Mouse (Mus musculus): Measurements from ENCODE around the gene Sowahb.

Gene Sowahb

DNA sequence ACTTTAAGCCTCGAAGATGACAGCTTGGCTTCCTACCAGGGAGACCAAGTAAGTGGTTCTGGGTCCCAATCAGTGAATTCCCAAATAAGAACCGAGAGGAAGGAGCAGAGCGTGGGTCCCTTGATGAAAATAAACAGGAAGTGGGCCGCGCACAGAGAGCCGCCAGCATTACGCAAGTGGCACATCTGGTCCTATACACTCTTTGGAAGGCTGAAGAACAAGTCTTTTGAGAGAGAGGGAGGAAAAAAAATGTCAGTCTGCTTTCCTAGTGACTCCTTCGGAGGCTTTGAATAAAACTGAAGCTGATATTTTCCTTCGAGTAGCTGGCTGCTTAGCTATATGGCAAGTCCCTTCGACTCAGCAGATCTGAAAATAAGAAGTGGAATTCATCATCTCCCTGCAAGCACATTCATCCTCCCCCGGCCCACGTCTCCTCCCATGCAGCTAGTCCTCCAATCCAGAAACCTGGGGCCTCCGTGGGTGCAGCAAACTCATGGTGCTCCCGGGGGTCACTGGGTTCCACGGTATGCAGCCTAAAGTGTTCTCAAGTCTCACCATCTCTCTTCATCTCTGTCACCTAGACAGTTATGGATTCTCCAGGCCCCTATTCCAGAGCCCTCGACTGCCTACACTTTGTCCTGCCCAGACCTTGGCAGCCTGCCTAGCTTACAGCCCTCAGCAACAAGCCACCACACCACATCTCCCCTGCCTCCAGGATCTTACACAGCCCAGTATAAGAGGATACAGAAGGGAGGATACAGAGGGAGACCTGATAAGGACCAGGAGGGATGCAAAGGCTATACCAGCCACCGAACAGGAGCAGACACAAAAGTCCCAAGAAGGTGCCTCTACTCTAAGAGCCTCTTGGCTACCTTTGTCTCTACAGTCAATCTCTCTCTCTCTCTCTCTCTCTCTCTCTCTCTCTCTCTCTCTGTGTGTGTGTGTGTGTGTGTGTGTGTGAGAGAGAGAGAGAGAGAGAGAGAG lies 43.8 kb downstream of the Sowahb start:
- no peak for DNase-seq

DNA sequence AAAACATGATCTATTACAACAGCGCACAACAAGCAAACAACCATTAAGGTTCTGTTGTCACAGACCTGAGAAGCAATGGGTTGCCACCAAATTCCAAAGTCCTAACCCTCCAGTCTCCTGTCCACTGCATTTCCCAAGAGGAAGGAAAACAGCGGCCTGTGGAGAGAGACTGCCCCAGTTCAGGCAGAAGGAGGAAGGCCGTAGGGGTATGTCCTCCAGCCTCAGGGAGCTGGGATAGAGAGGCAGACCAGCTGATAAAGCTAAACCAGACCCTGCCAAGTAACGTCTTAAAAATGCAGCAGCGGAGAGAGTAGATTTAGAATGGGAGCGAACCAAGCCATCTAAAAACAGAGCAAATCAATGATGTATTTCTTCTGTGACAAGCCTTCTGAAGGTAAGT lies 44.8 kb downstream of the Sowahb start:
- no peak for DNase-seq

DNA sequence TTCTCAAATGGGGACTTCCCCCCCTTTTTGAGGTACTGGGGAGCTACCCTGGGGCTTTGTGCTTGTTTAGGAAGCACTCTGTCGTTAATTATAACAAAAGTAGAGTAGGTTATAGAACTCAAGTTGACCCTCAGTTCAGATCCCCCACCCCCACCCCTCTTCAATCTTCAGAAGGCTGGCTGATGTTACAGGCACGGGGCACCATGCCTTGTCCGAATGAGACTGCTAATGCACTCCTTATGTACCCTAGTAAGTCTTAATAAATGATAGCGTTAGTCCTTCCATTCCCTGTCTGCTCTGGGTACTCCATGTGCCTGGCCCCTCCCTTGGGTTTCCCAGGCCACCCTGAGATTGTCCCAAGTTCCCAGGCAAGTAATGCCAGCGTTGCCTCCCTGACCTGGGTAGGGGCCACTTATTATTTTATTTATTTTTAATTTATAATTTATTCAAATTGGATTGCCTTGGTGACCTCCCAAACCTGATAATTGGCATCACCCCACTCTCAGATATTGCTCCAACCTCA lies 46.3 kb downstream of the Sowahb start:
- DNase-seq = no peak

DNA sequence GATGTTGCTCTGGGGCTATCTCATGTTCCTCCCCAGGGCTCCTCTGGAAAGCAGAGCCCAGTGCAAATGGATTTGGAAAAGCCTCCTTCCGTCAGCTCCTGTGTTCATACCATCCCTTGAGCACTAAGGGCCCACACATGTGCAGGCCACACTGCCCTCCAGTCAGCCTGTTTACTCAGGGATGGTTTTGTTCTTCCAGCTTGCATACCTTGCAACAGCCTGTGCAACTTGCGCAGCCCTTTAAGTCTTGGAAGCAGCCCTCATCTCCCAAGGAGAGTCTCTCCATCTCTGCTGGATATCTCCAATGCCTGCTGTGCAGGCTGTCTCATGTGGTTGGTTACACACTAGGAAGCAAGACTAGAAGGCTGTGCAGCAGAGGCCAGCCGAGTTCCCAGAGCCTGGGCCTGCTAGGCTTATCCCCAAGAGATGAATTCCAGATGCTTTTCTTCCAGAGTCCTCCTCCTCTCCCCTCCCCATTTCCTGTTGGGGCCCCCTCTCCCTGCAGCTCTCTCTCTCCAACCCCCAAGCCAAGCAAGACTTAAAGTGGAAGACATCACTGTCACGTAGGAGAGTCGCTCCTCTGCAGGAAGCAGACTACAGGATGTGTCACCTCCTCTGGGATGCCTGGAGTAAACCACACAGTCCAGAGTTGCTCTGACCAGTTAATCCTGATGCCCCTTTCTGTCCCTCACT lies 47.2 kb downstream of the Sowahb start:
- DNase-seq = no peak

DNA sequence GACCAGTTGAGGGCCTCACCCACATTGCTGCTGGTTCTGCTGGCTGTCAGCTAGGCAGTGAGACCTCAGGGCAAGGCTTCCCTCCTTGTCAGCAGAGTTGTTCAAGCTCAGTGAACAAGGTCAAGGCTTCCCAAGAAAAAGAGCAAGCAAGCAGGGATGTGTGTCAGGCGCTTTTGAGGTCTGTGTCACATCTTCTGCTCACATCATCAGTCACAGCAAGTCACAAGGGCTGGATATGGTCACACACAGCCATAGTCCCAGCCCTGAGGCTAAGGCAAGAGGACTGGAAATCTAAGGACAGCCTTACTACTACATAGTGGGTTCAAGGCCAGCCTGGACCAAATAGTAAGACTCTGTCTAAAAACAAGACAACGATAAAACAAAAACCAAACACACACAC lies 50.0 kb downstream of the Sowahb start:
- DNase-seq = no peak

DNA sequence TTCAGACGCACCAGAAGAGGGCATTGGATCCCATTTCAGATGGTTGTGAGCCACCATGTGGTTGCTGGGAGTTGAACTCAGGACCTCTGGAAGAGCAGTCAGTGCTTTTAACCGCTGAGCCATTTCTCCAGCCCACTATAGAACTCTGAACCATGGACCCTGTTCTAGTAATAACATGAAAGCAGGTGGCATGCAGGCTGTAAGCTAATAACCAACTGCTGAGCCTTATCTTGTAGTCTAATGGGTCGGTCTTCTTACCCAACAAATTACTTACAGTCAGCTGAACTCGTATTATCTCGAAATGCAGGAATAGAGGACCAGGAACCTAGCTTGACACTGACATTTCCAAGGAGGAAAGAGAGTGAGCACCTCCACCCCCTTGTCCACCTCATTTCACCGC lies 50.5 kb downstream of the Sowahb start:
- no peak for DNase-seq

GRCm38 (mm10) chr5:92992106-92992505 lies 52.7 kb downstream of the Sowahb start:
- no peak for DNase-seq

Data from spleen, adult 18-20 months (tissue).